Mouse (Mus musculus) right cerebral cortex, postnatal 14 days (tissue): ENCODE results near the gene Msl2.

ENCODE experiments used
- DNase-seq: peaks from one replicate; pipeline ENCODE4 v3.0.0; 2022

Gene Msl2

GRCm38 (mm10) chr9:101075091-101075581, 1.2 kb downstream of the Msl2 start:
- no peak for DNase-seq

- DNase-seq: no peak
These were observed 1.8 kb downstream of the Msl2 start for GRCm38 (mm10) chr9:101075694-101076093.

DNA sequence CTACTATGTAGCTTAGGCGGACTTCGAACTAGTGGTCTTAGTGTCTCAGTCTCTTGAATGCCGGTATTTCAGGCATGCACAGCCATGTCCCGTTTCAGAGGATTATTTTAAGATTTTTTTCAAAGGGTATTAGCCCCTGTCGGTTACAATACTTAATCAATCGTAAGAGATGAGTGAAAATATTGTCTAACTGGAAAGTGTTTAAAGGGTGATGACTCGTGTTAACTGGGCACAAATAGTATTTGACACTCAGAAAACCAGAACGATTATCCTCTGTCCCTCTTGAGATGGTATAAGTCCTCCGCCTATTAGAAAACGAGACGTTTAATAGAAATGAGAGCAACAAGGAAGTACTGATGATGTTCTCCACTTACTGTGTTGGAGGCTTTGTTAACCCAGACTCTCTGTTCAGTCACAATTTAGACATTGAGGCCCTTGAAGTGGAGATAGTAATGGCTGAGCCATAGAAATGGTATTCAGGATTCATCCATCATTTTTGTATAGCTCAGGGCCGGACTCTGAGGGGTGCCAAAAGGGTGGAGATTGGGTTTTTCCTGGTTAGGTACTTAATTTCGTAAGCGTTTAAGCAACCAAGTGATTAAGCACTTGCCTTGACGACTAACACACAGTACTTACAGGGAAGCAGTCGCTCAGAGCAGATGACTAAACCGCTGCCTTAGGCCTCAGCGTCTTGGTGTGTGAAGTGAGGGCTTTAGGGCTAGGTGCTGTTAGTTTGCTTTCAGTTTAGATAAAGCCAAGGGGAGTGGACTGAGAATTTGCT, 2.4 kb downstream of the Msl2 start:
- no peak for DNase-seq

DNA sequence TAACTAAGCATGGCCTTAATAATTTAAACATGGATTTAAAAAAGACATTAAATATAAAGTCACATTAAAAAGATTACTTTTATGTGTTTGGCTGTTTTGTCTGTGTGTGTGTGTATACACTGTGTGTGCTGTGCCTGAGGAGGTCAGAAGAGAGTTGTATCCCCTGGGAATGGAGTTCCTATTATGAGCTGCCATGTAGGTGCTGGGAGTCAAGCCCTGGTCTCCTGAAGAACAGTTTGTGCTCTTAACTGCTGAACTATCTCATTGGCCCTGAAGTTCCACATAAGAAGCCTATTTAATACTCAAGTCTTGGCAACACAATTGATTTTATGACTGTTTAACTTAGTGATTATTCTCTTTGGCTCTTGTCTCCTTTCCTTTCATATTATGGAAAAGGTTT, 3.6 kb downstream of the Msl2 start:
- DNase-seq: no peak

- no peak for DNase-seq
These were observed 4.7 kb downstream of the Msl2 start for GRCm38 (mm10) chr9:101078579-101078978.

- DNase-seq: no peak
These were observed 6.3 kb downstream of the Msl2 start for GRCm38 (mm10) chr9:101080046-101080685.

DNA sequence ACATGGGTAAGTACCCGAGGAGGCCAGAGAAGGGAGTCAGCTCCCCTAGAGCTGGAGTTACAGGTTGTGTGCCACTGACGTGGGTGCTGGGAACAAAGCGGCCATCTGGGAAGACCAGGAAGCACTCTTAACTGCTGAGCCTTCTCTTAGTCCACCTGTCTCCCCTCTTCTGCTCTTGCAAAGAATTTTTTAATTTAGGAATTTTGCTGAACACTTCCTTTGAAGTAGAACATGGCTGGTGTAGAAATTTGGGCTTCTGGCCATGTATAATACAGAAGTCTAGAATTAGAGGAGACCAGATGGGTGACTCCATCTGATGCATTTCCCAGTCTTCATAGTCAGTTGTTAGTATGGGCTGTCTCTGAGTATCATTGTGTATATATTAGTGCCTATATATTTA, 9.8 kb downstream of the Msl2 start:
- DNase-seq: no peak

DNA sequence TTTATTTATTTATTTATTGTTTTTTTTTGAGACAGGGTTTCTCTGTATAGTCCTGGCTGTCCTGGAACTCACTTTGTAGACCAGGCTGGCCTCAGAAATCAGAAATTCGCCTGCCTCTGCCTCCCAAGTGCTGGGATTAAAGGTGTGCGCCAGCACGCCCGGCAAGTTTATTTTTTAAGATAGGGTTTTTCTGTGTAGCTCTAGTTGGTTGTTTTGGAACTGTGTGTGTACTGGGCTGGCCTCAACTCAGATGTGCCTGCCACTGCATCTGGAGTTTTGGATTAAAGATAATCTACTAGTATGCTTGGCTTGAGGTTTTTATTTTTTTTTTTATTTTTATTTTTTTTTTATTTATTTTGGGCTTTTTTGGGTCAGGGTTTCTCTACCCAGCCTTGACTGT, 21.5 kb downstream of the Msl2 start:
- DNase-seq: no peak

DNA sequence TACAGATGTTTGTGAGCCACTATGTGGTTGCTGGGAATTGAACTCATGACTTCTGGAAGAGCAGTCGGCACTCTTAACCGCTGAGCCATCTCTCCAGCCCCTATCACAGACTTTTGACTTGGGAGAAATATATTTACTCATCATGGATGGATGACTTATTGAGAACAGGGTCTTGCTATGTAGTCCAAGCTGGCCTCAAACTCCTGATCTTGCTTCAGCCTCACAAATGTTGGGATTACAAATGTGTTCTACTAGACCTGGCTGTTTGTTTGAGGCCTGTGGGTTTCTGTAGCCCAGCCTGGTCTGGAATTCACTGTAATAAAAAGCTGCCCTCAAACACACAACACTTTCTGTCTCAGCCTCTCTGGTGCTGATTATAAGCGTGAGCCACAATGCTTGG, 22.6 kb downstream of the Msl2 start:
- DNase-seq: no peak

GRCm38 (mm10) chr9:101097542-101097941, 23.6 kb downstream of the Msl2 start:
- DNase-seq: no peak

- no peak for DNase-seq
These were observed 25.5 kb downstream of the Msl2 start for GRCm38 (mm10) chr9:101099445-101099844.

- no peak for DNase-seq
These were observed 26.3 kb downstream of the Msl2 start for GRCm38 (mm10) chr9:101100163-101100562.

DNA sequence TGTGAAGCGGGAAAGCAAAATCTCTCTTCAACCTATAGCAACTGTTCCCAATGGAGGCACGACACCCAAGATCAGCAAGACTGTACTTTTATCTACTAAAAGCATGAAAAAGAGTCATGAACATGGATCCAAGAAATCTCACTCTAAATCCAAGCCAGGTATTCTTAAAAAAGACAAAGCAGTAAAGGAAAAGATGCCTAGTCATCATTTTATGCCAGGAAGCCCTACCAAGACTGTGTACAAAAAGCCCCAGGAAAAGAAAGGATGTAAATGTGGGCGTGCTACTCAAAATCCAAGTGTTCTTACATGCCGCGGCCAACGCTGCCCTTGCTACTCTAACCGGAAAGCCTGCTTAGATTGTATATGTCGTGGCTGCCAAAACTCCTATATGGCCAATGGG, 27.6 kb downstream of the Msl2 start:
- no peak for DNase-seq

DNA sequence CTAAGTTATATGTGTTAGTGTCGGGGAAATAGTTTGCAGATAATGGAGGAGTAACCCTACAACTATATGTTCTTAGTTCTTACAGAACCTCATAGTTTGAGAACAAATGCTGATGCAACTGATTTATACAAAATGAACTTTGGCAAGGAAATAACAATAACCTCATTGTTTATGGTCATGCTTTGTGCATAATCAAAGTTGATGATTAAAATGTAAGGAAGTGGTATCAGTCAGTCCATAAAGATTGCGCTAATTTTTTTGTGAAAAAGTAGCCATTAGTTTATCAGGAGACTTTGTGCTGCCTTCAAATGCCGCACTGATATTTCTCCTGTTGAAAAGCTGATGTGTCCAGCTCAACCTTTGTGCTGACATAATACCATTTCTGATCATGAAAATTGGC, 28.4 kb downstream of the Msl2 start:
- no peak for DNase-seq

GRCm38 (mm10) chr9:101104931-101105330, 31.0 kb downstream of the Msl2 start:
- no peak for DNase-seq

DNA sequence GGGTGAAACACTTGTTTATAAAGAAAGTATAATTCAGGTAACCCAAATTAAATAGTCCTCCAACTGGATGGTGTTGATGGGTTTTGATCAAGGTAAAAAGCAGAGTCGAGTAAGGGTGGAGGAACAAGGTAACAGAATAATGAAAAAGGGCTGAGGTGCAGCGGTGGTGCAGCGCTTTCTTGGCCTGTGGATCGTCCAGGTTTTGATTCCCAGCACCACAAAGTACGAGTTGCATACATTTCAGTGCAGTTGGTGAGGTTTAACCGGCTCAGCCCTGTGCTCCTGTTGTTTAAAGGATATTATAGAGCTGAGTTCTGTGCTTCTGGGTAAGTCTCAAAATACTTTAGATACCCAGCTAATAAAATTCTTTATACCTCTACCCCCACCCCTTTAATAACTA, 31.8 kb downstream of the Msl2 start:
- no peak for DNase-seq

DNA sequence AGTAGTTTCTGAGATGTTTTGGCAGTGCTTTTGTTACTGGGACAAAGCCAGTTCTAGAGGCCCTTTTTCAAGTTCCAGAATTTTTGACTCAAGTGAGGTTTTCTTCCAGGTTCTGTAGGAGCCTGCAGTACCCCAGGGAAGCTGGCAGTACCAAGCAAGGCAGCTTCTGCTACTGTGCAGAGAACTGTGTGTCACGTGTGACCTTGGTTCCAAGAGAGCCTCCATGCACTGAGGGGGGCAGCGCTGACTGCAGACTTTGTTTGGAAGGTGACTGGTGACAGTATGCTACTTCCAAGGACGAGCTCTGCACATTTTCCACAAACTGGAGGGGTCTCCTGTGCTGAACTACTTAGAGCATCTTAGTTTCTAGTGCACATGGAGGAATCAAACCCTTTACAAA, 33.5 kb downstream of the Msl2 start:
- DNase-seq: no peak

DNA sequence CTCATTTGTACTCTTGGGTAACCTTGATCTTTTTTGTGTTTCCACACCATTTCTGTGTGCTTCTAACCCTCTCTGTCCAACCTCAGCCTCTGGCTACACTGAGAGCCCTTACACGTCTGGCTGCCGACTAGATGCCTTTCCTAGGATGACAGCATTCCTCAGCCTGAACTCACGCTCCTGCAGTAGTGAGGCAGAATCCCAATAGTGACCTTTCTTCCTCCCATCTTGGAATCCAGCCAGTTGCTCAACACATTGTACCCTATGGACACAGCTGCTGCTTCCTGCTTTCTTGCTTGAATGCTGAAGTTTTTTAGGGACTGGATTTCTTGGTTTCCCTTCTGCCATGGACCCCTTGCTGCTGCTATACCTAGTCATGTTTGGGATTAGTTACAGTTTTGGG, 36.1 kb downstream of the Msl2 start:
- no peak for DNase-seq

- no peak for DNase-seq
These were observed 39.4 kb downstream of the Msl2 start for GRCm38 (mm10) chr9:101113317-101113716.

DNA sequence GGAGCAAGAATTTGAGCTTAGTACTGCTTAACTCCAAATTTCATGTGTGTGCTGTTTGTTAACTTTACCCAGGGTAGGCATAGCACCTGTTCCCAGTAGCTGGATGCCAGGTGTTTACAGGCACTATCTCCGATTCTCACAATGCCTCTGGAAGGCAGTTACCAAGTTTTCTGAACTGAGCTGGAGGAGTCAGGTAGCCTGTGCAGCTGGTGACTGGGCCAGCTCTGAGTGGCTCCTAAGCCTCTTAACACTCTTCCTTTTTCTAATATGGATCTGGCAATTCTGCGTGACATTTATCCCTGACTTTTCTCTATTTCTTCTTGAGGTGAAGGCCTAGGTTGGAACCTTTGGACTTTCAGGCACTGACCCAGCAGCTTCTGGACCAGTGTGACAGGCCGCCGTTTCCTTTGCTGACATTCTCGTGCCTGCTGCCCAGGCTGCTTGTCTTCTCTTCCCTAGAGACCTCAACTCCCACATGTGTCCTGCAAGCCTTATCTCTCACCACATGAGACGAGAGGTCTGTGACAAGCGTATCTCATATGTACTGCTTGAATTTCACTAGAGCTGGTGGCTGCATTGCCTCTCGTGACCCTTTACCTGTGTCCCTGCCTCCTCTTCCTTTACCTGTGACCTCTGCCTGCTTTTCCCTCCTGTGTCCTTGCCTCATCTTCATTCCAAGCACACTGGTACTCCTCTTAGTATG, 40.4 kb downstream of the Msl2 start:
- DNase-seq: no peak

GRCm38 (mm10) chr9:101143635-101144034, 69.7 kb downstream of the Msl2 start:
- DNase-seq: no peak

DNA sequence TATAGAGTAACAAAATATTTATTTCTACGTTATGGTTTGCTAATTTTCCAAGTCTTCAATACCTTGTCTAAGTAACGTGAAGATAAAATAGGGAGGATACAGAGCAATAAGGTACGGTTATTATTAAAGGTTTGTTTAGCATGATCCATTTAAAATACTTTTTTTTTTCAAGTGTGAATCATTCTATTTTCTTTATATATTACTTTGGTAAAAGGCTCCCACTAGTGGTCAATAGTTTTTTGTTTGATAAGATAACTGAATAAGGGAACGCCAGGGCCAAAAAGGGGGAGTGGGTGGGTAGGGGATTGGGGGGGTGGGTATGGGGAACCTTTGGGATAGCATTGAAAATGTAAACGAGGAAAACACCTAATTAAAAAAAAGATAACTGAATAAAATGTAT, 79.0 kb downstream of the Msl2 start:
- no peak for DNase-seq
